Mouse (Mus musculus): ENCODE results near the gene Sik3. TPM values are rescaled to one million over a fixed set of nuclear protein-coding genes. Genes with fewer than 3 reads are reported as not detected.
"Not testable (repeated sequence)": the region's sequence is repeated elsewhere in the genome, so short reads cannot be mapped to it uniquely, and the experiment has no call there.

Sik3 gene
- total RNA-seq, 2 experiments from 2014 or later: 67.9 to 69.1 TPM

DNA sequence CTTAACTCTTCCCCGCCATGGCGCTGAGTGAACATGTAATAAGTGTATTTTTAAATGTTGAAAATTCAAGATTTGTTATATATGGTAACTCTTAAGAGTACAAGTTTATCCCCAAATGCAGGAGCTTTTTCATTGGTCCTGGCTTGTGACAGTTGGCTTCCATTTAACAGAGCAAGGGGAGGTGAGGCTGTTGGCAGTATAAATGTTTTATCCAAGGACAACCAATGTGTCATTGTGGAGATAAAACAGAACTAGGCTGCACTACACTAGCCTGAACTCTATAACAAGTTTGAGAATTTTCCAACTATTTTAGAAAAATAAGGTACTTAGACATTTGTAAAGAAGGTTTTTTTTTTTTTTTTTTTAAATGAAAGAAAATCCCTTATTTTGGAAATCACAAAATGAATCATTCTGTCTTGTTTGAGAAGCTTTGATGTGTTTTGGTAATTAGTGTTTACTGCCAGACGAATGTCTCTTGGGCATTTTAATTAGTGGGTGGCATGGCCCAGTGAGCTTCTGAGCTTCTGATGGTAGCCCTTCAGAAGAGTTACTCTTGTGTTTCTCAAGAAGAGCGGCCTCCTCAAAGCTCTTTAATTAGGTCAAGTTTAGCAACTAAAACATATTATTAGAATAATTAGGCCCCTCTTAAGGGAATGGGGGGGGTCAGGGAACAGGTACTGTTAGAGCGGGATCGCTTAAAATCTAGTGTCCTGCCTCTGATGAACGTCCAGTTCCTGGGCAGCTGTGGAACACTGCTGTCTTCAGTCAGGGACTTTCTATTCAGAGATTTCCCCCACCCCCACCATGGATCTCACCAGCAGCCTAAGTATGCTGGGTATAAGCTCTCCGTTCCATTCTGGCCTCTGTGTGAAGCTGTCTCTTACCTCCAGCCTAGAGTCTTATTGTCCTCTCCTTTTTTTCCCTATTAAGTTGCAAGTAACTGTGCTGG lies 139.7 kb downstream of the Sik3 start:
- DNase-seq: peak; percentile 53 to 60

DNA sequence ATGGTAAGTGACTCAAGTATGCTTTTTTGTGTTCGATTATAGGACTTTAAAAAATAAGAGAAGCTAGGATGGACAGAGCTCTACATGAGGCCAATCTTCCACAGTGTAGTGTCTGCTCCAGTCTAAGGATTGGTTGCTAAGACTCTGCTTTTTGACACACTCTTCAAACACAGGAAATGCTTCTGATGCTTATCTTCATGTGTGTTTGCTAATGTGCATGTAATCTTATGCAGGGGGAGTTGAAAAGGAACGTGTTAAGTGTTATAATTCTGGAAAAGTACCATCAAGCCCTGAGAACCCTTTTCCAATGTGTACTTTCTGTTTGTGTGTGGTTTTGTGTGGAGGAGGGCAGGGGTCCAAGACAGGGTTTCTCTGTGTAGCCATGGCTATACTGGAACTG lies 141.8 kb downstream of the Sik3 start:
- no peak for DNase-seq

DNA sequence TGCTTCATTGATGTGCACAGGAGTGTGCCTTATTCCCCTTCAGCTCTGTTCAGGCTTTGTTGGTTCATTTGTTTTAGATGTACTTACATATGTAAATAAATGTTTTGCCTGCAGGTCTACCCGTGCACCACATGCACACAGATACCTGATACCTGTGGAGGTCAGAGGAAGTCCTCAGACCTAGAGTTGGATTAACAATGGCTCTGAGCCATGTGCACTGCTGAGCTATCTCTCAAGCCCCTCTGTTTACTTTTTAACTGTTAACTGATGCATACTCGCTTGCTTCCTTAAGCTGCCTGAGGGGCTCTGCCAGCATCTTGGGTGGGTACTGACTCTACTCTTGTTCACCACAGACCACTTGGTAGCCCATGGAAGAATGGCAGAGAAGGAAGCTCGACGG lies 142.4 kb downstream of the Sik3 start:
- DNase-seq: no peak

DNA sequence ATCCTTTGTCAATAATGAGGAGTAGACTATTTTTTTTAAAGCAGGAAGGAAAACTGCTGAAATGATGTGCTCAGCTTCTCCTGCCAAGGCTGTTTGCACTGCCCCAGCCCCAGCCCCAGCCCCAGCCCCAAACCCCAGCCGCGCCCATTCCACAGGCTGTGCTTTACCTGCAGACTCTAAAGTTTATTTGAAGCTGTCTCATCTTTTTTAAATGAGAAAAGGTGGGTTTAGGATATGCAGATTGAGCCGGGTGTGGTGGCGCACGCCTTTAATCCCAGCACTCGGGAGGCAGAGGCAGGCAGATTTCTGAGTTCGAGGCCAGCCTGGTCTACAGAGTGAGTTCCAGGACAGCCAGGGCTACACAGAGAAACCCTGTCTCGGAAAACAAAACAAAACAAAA lies 143.2 kb downstream of the Sik3 start:
- not testable (repeated sequence) for DNase-seq

DNA sequence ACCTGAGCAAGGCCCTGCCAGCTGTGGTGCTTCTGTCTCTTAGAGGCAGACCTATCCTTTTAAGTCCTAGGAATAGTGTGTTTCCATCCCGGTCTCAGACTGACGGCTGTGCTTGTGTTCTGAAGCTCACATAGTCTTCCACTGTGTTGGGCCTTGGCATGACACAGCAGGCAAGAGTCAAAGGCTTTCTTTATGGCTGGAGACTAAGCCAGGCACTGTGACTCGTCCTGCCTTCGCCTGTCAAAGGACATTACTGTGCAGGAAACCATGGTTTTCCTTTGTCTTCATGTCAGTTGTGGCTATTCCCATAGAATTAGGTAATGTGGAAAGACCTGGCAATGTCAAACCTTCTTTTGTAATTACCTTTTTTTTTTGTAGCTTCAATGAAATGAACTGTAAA lies 144.1 kb downstream of the Sik3 start:
- peak in 1 of 2 experiments; percentile 45 for DNase-seq

DNA sequence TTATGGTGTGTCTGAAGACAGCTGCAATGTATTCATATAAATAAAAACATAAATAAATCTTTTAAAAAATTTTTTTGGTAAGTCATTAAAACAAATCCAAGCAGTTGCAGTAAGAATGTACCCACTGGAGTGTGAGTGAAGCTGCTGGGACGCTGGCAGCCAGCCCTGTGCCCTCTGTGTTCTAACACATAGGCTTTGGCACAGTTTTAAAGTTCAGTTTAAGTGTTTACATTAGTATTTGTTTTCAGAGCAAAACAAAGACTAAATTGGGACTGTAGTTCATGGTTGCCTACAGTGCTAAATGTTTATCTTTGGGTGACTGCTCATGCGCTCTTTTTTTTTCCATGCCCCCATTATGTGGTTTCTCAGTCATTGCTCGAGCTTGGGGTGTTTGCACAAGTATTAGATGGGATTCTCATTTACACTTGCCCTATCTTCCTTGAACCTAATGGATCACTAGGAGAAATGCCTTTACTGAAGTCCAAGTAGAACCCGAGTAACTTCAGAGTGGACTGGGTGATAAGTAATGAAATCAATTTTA lies 145.7 kb downstream of the Sik3 start:
- no peak for DNase-seq

DNA sequence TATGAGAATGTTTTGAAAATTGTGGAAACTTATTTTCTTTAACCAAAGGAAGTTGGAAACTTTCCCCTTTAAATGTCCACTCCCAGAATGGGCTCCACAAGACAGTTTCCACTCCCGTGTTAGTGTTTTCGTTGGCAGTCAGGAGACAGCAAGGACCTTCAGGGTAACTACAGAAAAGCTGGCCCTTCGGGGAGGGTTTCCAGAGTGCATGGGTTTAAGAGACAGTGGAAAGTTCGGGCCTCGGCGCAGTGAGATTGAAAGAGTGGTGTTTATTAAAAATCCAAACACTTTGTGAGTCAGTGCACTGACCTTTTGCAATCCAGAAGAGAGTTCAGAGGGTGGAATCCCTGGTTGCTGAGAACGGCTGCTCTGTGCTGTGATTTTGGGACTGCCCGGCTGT lies 150.8 kb downstream of the Sik3 start:
- DNase-seq: peak; percentile 64 to 71

DNA sequence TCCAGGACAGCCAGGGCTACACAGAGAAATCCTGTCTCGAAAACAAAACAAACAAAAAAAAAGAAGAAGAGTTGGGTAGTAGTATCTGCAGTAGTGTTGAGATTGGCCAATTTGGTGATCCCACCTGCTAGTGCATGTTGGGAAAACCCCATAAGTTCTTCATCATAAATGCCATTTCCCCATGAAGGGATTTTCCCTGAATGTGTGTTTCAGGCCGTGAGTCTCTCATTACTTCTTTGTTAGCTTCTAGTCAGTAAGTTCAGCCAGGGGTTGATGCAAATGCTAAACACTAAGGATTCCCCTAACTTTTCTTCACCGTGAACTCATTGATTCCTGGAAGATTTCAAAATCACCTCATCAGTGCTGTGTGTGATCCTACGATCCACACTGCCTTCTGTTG lies 156.2 kb downstream of the Sik3 start:
- no peak for DNase-seq

DNA sequence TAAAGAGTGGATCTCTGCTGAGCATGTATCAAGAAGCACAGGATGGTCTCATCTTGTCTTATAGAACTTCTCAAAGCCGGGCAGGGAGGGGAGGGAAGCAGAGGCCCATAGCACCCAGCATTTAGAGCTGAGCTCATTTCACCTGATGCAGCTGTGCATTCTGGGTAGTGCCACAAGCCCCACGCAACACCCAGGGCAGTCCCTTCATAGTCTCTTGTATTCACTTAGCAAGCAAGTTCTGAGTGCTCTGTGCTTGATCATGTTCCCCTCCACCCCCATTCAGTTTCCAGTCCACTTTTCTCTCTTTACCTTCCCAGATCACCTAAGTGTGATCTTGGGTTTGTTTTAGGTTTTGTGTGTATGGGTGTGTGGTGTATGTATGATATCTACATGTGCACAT lies 159.6 kb downstream of the Sik3 start:
- no peak for DNase-seq

DNA sequence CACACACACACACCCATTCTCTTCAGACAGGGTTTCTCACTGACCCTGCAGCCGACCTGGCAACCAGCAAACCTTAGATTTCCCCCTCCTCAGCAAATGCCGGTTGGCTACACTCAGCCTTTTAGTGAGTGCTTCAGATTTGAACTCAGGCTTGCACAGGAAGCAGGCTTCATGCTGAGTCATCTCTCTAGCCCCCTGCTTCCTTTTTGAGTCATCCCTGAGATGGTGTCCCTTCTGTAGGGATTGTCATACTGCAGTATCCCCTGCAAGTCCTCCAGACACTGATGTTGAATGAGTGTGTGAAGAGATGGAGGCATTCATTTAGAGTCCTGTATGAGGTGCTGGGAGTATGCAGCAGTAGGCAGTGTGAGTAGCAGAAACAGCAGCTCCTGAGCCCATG lies 160.3 kb downstream of the Sik3 start:
- no peak for DNase-seq

DNA sequence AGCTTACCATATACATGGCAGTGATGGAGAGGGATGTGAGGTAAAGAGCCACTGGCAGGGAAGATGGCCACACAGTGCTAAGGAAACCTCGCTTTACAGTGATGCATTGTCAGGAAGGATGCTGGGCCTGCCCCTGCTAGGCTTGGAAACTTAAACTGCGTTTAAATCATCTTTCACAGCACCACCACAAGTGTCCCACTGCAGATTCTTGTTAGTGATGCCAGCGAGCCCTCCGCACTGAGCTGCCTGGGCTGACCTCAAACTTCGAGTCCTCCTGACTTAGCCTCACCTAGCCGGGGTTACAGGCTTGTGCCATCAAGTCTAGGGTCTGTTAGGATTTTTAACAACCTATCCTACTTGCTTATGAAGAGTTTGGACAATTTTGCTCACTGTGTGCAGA lies 161.3 kb downstream of the Sik3 start:
- no peak for DNase-seq

DNA sequence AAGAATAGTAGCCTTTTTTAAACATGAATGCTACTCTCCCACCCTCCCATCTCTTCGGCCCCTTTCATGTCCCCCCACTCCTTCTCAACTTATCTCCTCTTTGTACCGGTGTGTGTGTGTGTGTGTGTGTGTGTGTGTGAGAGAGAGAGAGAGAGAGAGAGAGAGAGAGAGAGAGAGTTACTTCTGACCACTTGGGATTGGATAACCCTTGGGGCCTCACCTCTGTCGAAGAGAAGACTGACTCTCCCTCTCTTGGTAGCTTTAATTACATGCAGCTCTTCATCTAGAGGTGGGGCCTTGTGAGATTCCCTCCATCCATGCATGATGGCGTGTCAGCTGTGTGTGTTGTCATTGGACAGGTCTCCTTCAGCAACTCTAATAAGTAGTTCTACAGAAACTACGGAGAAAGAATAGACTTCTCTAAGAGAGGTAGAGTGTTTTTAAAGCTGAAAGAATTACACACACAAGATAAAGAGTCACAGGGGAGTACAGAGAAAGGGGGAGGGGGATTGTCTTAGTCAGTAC lies 162.2 kb downstream of the Sik3 start:
- DNase-seq: no peak

DNA sequence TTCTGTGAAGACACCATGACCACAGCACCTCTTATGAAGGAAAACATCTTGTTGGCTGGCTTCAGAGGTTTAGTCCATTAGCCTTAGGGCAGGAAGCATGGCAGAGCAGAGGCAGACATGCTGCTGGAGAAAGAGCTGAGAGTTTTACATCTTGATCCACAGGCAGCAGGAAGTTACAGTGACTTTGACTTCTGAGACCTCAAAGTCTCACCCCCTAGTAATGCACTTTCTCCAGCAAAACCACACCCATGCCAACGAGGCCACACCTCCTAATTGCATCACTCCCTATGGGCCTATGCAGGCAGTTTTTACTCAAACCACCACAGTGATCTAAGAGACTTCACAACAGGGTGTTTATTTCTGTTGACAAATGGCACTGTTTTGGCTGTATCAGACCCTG lies 162.7 kb downstream of the Sik3 start:
- peak; percentile 50 to 59 for DNase-seq

DNA sequence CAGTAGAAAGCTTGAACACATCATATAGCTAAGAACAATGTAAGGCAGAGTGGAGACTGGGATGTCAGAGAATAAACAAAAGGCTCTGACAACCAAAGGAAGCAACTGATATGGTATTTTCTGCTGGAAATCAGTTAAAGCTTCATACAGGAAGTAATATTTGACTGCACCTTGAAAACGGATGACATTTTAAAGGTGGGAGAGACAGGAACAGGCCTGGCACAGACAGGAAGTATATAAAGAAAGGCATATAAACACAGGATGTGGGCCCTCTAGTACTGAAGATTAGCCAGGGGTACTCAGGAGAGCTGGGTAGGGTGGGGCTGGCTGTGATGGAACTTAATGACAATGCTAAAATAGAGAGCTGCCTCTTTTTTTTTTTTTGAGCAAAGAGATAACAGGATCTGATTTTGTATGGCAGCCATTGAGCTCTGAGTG lies 163.3 kb downstream of the Sik3 start:
- no peak for DNase-seq

DNA sequence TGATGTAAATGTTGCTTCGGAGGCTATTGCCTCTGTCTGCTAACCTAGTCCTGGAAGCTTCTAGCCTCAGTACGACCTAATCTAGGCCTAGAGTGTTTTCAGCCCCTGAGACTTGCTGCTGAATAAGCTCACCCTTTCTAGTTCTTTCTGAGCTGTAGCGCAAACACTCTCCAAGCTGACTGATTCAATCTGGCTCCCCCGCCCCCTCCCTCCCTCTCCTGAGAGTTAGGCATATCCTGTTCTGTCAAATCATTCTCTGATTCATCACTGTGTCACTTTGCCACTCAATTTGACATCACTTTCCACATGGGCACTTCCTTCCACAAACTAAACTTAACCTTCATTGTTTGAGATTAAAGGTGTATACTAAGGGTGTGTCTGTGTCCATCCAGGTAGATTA lies 164.0 kb downstream of the Sik3 start:
- DNase-seq: no peak

DNA sequence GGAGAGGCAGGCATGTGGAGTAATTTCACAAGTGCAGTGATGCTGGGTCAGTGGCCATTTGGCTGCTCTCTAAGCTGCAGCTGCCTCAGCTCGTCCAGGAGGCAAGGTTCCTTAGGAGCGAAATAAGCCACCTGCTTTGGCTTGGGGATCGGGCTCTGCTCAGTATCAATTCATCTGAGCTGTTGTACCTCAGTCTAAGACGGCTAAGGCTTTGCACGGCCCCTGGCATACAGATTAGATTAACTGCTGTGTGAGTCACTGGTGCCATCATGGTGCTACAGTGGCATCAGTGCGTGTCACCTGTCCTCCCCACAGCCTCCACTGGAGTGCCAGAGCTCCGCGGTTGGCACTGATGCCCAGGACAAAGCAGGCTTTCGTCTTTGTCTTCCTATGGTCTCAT lies 166.0 kb downstream of the Sik3 start:
- DNase-seq: no peak

DNA sequence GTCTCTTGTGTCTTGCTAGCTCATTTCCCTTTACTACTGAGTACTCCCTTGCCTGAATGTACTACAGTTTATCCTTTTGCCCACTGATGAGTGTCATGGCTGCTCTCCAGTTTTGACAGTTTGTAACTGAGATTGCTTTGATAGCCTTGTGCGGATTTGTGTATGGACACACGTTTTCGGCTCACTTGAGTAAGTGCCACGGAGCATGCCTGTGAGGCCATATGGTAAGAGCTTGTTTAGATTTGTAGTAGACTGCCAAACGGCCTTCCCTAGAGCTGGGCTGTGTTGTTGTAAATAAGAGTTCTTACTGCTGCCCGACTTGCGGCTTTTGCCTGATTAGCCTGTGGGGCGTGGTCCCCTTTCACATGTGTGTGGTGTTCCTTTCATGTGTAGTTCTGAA lies 168.7 kb downstream of the Sik3 start:
- no peak for DNase-seq

DNA sequence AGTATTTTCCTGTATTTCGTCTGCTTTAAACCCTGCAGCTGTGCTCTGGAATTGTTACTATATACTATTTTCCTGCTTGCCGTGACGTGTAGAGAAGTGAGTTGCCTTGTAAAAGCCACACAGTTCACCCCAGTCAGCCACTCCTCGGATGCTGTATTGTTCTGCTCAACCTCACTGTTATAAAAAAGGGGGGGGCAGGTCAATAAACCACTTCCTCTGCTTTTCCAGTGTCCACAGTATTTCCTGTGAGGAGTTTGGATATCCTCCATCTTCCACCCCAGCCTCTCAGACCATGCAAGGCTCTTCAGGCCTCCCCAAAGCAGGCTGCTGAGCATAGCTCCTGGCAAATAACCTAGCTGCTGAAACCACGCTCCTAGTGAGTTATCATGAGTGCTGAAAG lies 171.9 kb downstream of the Sik3 start:
- DNase-seq: no peak

DNA sequence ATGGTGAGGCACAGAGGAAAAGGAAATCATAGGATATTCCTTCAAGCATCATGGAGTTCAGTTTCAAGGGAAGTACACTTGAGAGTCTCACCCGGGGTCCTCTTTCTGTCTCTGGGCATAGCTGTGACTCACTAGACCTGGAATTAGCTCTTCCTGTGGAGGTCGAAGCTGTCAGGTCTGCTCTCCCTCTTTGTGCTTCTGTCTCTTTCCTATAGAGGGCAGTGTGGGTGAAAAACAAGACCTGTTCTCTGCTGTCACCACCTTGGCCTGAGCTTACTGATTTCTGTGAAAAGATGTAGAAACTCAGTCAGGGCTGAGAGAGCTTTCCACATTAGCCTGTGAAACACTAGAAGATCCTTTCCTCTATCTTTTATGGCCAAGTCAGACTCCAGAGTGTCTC lies 172.6 kb downstream of the Sik3 start:
- DNase-seq: peak; percentile 47 to 69

DNA sequence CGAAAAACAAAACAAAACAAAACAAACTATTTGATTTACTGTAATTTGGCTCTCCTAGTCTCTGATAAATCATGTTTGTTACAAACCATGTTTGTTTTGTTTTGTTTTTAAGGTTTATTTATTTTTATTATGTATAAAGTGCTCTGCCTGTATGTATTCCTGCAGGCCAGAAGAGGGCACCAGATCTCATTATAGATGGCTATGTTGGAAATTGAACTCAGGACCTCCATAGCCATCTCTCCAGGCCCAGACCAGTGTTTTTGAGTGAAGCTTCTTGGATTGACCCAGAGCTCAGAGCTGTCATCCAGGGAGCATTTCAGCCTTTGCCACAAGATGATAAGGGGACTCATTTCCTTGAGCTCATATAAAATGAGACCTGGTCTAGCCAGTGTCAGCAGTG lies 173.8 kb downstream of the Sik3 start:
- no peak for DNase-seq

DNA sequence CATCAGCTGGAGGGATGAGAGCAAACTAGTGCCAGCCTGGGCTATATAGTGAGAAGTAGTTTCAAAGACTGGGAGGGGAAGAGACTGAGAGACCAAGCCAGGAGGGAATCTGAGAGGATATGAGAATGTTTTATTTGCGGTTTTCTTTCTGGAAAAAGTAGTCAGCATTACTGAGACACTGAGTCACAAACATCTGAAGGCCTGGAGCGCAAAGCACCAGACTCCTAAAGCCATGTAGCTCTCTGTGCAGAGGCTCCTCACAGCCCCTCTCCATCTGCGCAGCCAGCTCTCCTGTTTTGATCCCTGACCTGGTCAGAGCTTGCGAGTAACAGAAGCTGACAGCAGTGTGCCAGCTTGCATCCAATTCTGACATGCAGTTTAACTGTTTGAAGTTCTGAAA lies 175.8 kb downstream of the Sik3 start:
- no peak for DNase-seq

DNA sequence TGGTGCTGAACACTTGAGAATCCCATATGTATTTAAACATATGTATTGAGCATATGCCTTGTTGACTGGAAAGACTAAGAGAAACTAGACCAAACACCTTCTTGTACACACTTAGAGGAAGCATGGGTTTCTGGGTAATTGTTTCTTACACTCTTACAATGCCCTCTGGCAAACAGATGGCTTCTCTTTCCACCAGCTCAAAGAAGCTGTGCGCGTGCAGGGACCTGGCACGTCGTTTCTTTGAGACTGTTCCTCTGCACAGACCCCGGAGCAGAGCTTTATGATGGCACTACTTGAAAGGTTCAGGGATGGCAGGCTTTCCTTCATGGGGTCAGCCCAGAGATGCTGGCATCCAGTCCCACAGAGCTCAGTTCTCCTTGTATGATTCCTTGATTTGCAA lies 176.3 kb downstream of the Sik3 start:
- no peak for DNase-seq

DNA sequence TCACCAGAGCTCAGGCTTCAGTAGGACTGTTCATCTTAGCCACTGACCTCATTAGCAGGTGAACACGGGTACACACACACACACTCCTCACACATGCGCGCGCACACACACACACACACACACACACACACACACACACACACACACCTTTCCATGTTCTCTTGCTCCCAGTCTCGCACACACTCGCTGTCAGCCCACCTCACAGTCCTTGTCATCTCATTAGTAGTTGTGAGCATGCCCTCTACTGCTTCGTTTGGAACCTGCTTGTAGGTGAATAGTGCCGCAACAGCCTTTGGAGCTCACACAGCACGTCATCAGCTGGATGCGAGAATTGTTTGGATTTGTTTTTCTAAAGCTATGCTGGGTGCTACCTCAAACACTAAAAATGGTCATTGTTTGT lies 176.8 kb downstream of the Sik3 start:
- DNase-seq: no peak

DNA sequence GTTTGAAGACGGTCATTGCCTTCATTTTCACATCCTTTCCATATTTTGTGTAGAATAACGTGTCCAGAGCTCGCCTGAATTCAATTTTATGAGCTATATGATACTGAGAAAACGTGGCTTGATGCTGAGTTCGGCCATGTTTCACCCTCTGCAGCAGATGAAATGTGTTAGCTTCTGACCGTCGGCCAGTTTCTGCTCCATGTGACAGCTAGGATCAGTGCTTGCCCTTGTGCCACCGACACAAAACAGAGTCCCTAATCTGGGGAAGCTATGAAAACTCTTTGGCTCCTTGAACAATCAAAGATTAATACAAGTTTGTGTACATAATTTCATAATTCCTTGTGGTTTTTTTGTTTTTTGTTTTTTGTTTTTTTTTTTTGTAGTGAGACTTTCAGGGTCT lies 178.6 kb downstream of the Sik3 start:
- peak in 1 of 2 experiments; percentile 26 for DNase-seq
